Mouse (Mus musculus) heart, postnatal 10 days (tissue): ENCODE results near the gene Olfr701. TPM values are rescaled to one million over a fixed set of nuclear protein-coding genes. Genes with fewer than 3 reads are reported as not detected.

Source experiments
- DNase-seq, 2 experiments: peaks; one replicate each; pipeline ENCODE4 v3.0.0; 2021
- intact Hi-C: fragments of 180-260 bp; cut with DNase I; formaldehyde crosslinking; loops from one replicate; pipeline ENCODE4 v1.15.1; 2025
- total RNA-seq, 2 experiments: library from RNA; stranded (reverse); gene quantifications; 2 replicates each; pipeline ENCODE4 v1.2.3; 2021

The Olfr701 gene
- total RNA-seq: not detected

DNA sequence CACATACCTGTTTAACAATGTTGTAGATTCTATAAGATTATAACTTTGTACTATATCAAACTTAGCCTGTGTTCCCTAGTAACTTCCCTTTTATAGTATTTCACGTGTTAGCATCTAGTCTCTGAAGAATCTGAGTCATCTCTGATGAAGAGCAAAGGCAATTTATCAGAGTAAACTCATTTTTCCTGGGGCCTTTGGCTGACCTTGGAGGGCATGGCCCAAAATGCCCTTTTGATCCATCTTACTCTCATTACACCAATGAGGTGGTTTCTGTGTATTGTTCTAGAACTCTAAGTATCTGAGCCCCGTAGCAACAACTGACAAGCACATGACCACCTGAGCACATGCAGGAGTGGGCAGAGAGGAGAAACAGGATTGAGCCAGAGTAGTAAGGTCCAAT is at the start of gene Olfr701:
Gene Olfr701 (plus strand): TSS at position 301 of the 400 bp plus-strand sequence.
- DNase-seq: no peak
- intact Hi-C loops: no loop called here

- intact Hi-C loops: no loop called here
Observed at GRCm38 (mm10) chr7:106788330-106788729, 25.6 kb upstream of the Olfr701 start.

GRCm38 (mm10) chr7:106793098-106793497 is 20.8 kb upstream of the Olfr701 start, which contains the start of gene Olfr699:
Gene Olfr699 (minus strand): TSS chr7:106793198.
- DNase-seq: no peak
- intact Hi-C loops: no loop called here

More at GRCm38 (mm10) chr7:106788330-106788729, 25.6 kb upstream of the Olfr701 start:
- DNase-seq: no peak

DNA sequence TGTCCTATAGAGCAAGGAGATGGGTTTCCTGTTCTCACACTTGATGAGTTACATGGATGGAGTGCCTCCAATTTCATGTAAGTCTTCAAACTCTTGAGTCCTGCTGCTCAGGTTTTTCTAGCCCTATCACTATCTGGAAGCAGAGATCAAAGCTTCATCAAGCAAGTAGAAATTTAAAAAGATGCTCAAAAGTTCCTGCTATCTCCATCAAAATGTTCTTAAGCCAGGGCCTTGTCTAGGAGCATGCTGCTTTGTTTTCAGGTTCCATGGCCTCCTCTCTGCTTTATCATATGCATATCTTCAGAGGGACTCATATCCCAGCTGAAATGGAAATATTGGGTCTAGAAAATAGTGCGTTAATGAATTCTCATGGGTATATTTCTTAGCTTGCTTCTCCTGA is 5.2 kb upstream of the Olfr701 start, which contains the start of gene Olfr700:
Gene Olfr700 (minus strand): TSS at position 101 of the 400 bp plus-strand sequence.
- no peak for DNase-seq
- intact Hi-C loops: no loop called here

DNA sequence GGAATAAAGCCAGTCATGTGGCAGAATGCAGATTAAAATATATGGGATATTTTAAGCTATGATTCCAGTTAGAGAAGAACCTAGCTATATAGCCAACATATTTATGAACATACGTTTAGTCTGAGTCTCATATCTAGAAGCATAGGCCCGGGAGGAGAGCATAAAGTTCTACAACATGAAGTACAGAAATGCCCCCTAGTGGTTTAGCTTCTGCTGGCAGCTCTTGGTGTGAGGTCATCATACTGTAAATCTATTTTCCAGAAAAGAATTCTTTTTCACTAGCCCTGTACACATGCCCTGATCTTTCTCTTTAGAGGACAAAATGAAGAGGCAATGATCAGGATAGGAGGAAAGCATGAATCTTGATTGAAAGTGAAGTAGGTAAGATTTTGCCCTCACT is 1.8 kb downstream of the Olfr701 start:
- intact Hi-C loops: no loop called here
- DNase-seq: peak in 1 of 2 experiments; percentile 9

- intact Hi-C loops: no loop called here
- no peak for DNase-seq
Observed at GRCm38 (mm10) chr7:106818414-106818813, 4.5 kb downstream of the Olfr701 start.

GRCm38 (mm10) chr7:106833793-106834192 is 19.9 kb downstream of the Olfr701 start, which contains the start of gene Olfr702:
Gene Olfr702 (minus strand): TSS chr7:106833893.
- intact Hi-C loops: no loop called here
- DNase-seq: no peak

GRCm38 (mm10) chr7:106843060-106843459 is 29.1 kb downstream of the Olfr701 start, which contains the start of gene Olfr703:
Gene Olfr703 (plus strand): TSS chr7:106843360.
- DNase-seq: no peak
- intact Hi-C loops: no loop called here

DNA sequence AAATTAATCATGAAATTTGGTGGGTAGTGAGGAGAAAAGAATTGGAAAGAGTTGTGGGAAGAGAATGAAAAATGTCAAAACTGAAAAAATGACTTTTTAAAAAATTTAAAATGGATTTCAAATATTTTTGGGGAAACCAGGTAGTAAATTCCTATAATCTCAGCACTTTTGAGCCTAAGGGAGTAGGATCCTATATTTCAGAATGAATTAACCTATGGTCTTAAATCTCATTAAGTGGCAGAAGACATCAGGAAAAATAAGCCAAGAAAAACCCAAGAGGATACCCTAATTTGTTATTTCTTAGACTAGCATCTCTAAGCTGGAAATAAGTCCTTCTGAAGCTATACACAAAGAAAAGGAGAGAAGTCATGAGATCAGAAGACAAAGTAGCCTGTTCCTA is 49.0 kb downstream of the Olfr701 start, which contains the start of gene Olfr704:
Gene Olfr704 (plus strand): TSS at position 301 of the 400 bp plus-strand sequence.
- DNase-seq: no peak
- intact Hi-C loops: no loop called here

Other genes with a start within 250 kb of the Olfr701 start
- gene Olfr693, start 133.5 kb upstream of the Olfr701 start, total RNA-seq: not detected
- gene Olfr694, start 122.3 kb upstream of the Olfr701 start, total RNA-seq: not detected
- not detected for gene Olfr695, start 97.7 kb upstream of the Olfr701 start, total RNA-seq
- not detected for gene Olfr697, start 71.7 kb upstream of the Olfr701 start, total RNA-seq
- gene Olfr698, start 58.7 kb upstream of the Olfr701 start, total RNA-seq: not detected
- not detected for gene Olfr699, start 20.9 kb upstream of the Olfr701 start, total RNA-seq
- gene Olfr700, start 5.3 kb upstream of the Olfr701 start, total RNA-seq: not detected
- gene Olfr702, start 19.8 kb downstream of the Olfr701 start, total RNA-seq: not detected
- not detected for gene Olfr703, start 29.2 kb downstream of the Olfr701 start, total RNA-seq
- not detected for gene Olfr704, start 49.1 kb downstream of the Olfr701 start, total RNA-seq
- gene Olfr705, start 62.8 kb downstream of the Olfr701 start, total RNA-seq: not detected
- not detected for gene Olfr706, start 74.0 kb downstream of the Olfr701 start, total RNA-seq
- gene Olfr707, start 87.1 kb downstream of the Olfr701 start, total RNA-seq: not detected
- gene Olfr1532-ps1, start 93.9 kb downstream of the Olfr701 start, total RNA-seq: not detected
- not detected for gene Olfr709-ps1, start 118.1 kb downstream of the Olfr701 start, total RNA-seq
- gene Olfr710, start 134.2 kb downstream of the Olfr701 start, total RNA-seq: not detected
- not detected for gene Olfr6, start 149.8 kb downstream of the Olfr701 start, total RNA-seq
- not detected for gene Olfr711, start 161.3 kb downstream of the Olfr701 start, total RNA-seq
- not detected for gene Olfr2, start 191.9 kb downstream of the Olfr701 start, total RNA-seq
- gene Olfr713, start 217.0 kb downstream of the Olfr701 start, total RNA-seq: not detected